Comparison of ENCODE assay signal across 9 mouse cellular contexts in the genomic region with DNA sequence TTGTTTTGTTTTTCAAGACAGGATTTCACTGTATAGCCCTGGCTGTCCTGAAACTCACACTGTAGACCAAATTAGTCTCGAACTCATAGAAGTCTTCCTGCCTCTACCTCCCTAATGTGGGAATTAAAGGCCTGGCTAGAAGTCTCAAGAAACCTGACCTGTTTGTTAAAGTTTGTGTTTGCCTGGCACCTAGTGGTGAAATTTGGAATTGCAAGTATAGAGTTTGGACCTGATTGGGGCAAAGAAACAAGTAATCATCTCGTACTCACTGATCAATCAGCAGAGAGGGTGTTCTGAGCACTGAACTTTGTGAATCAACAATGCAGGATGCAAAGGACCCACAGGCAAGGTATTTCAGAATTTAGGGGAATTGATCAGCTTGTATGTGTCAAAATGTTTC. TPM values are rescaled to one million over a fixed set of nuclear protein-coding genes. Genes with fewer than 3 reads are reported as not detected.
DNase-seq lines count a peak whose midpoint lies in the region; ATAC-seq and TF ChIP-seq lines count a peak whose summit lies in the region.
"Had no signal": no experiment of that assay in that cellular context is flagged by ENCODE, and none has a peak within 500 bp of the region (broad histone marks: within the 10 kb centered on the region; RNA-seq: fewer than 3 reads in every experiment).

No protein-coding gene starts in this region.

- peak; percentile 89 for TF ChIP-seq CTCF in stomach, postnatal 0 days (IDR thresholded peaks at IDR 0.05; ENCODE audit: low read depth)

- 30% methylated on average over 2 of the region's 2 CpGs for WGBS in midbrain, embryonic 14.5 days
- WGBS in midbrain, embryonic 15.5 days: 24% methylated on average over 2 of the region's 2 CpGs
- WGBS in liver, embryonic 13.5 days (ENCODE audit: insufficient replicate concordance): 8% methylated on average over 2 of the region's 2 CpGs
- WGBS in stomach, postnatal 0 days: 32% methylated on average over 2 of the region's 2 CpGs

- no peak overlapping the region for H3K27ac ChIP-seq in midbrain, embryonic 14.5 days (replicated peaks; ENCODE audit: low read depth, low read length)
- H3K27ac ChIP-seq in midbrain, embryonic 15.5 days: no peak overlapping the region
- no peak overlapping the region for H3K27ac ChIP-seq in liver, embryonic 13.5 days
- no peak overlapping the region for H3K27ac ChIP-seq in stomach, postnatal 0 days (replicated peaks)
- H3K27ac ChIP-seq: hindbrain, embryonic 15.5 days had no signal

- H3K4me3 ChIP-seq in midbrain, embryonic 14.5 days (replicated peaks; ENCODE audit: low read depth, low read length): no peak overlapping the region
- no peak overlapping the region for H3K4me3 ChIP-seq in midbrain, embryonic 15.5 days
- no peak overlapping the region for H3K4me3 ChIP-seq in liver, embryonic 13.5 days (replicated peaks)
- H3K4me3 ChIP-seq in stomach, postnatal 0 days (ENCODE audit: low read depth, low read length): no peak overlapping the region
- H3K4me3 ChIP-seq: hindbrain, embryonic 15.5 days had no signal

- DNase-seq in cerebellum, adult 11 months: peak; percentile 27
- DNase-seq in cerebellum, adult 11-12 months: no peak
- DNase-seq in midbrain, embryonic 14.5 days: peak; percentile 81
- DNase-seq in c-Kit-negative CD71-positive TER-119-positive erythroid progenitor cells, embryonic 14.5 days (ENCODE audit: low read depth, low spot score): peak; percentile 53
- peak; percentile 40 to 66 for DNase-seq in heart, postnatal 36 days
- DNase-seq in liver, embryonic 13.5 days: peak; percentile 38
- peak; percentile 26 for DNase-seq in stomach, postnatal 0 days (ENCODE audit: low spot score)

- H3K9me3 ChIP-seq in midbrain, embryonic 14.5 days (ENCODE audit: control insufficient read depth, low read length): no peaks in the 10 kb centered on the region
- no peaks in the 10 kb centered on the region for H3K9me3 ChIP-seq in midbrain, embryonic 15.5 days
- H3K9me3 ChIP-seq in liver, embryonic 13.5 days (replicated peaks): no peaks in the 10 kb centered on the region
- H3K9me3 ChIP-seq in stomach, postnatal 0 days (ENCODE audit: control insufficient read depth, low read length): no peaks in the 10 kb centered on the region
- H3K9me3 ChIP-seq: hindbrain, embryonic 15.5 days had no signal

- H3K4me2 ChIP-seq in midbrain, embryonic 14.5 days (ENCODE audit: low read length): no peak overlapping the region
- H3K4me2 ChIP-seq in midbrain, embryonic 15.5 days: no peak overlapping the region
- no peak overlapping the region for H3K4me2 ChIP-seq in liver, embryonic 13.5 days
- no peak overlapping the region for H3K4me2 ChIP-seq in stomach, postnatal 0 days (replicated peaks; ENCODE audit: low read depth)
- H3K4me2 ChIP-seq: hindbrain, embryonic 15.5 days had no signal

- no peak for ATAC-seq in midbrain, embryonic 14.5 days (ENCODE audit: low FRiP score, low TSS enrichment)
- ATAC-seq in midbrain, embryonic 15.5 days (replicated peaks): no peak
- ATAC-seq in liver, embryonic 13.5 days (ENCODE audit: low read depth): no peak
- no peak for ATAC-seq in stomach, postnatal 0 days (ENCODE audit: low FRiP score, low TSS enrichment)

- H3K36me3 ChIP-seq in midbrain, embryonic 14.5 days (ENCODE audit: control insufficient read depth, insufficient read depth, low read length): no peaks in the 10 kb centered on the region
- H3K36me3 ChIP-seq in midbrain, embryonic 15.5 days (replicated peaks): no peaks in the 10 kb centered on the region
- H3K36me3 ChIP-seq in liver, embryonic 13.5 days: no peaks in the 10 kb centered on the region
- no peaks in the 10 kb centered on the region for H3K36me3 ChIP-seq in stomach, postnatal 0 days (ENCODE audit: control insufficient read depth, insufficient read depth, low read length)
- H3K36me3 ChIP-seq: hindbrain, embryonic 15.5 days had no signal

- no peaks in the 10 kb centered on the region for H3K4me1 ChIP-seq in midbrain, embryonic 14.5 days (ENCODE audit: control insufficient read depth, insufficient read depth, low read length)
- H3K4me1 ChIP-seq in midbrain, embryonic 15.5 days: no peaks in the 10 kb centered on the region
- peaks cover 2% of the 10 kb centered on the region; the same call in 1 of the 2 replicates for H3K4me1 ChIP-seq in liver, embryonic 13.5 days (replicated peaks)
- no peaks in the 10 kb centered on the region for H3K4me1 ChIP-seq in stomach, postnatal 0 days (replicated peaks; ENCODE audit: control insufficient read depth, insufficient read depth)
- H3K4me1 ChIP-seq: hindbrain, embryonic 15.5 days had no signal

- intact Hi-C loops in heart, postnatal 36 days (cut with DNase I): loop anchor here (1.0 to 5.0 kb wide), 4 partner anchors 87 to 592 kb away; partner anchors contain the start of genes 4933414I15Rik and Col23a1

- H3K27me3 ChIP-seq in midbrain, embryonic 14.5 days (ENCODE audit: control insufficient read depth, insufficient read depth, low read length): no peaks in the 10 kb centered on the region
- H3K27me3 ChIP-seq in midbrain, embryonic 15.5 days (replicated peaks): no peaks in the 10 kb centered on the region
- no peaks in the 10 kb centered on the region for H3K27me3 ChIP-seq in liver, embryonic 13.5 days
- H3K27me3 ChIP-seq in stomach, postnatal 0 days (ENCODE audit: control insufficient read depth, insufficient read depth, low read length): no peaks in the 10 kb centered on the region
- H3K27me3 ChIP-seq: hindbrain, embryonic 15.5 days had no signal

- no peak overlapping the region for H3K9ac ChIP-seq in midbrain, embryonic 14.5 days (replicated peaks; ENCODE audit: low read length)
- H3K9ac ChIP-seq in midbrain, embryonic 15.5 days: no peak overlapping the region
- H3K9ac ChIP-seq in liver, embryonic 13.5 days: no peak overlapping the region
- no peak overlapping the region for H3K9ac ChIP-seq in stomach, postnatal 0 days (ENCODE audit: low read length)
- H3K9ac ChIP-seq: hindbrain, embryonic 15.5 days had no signal

- no peak for TF ChIP-seq EP300 in stomach, postnatal 0 days (optimal IDR thresholded peaks at IDR 0.05)

RNA-seq across cellular contexts. Expression of gene Phykpl, which starts 50.2 kb away (rescaled TPM):
- polyA plus RNA-seq in midbrain, embryonic 14.5 days (2014; fragmentation: Nextera tagmentation; extraction: Ambion mirVana): 8.7 and 12.5 TPM in 2 replicates
- polyA plus RNA-seq in midbrain, embryonic 15.5 days (2015; fragmentation: Nextera tagmentation; extraction: Ambion mirVana): 9.7 and 12.0 TPM in 2 replicates
- 10 to 100 TPM in 1 of 2 experiments, 1 to 10 TPM in 1; 9.8 to 10.2 TPM for total RNA-seq in heart, postnatal 36 days (2021)
- 14.4 and 15.0 TPM in 2 replicates for polyA plus RNA-seq in liver, embryonic 13.5 days (2015; fragmentation: Nextera tagmentation; extraction: Ambion mirVana)
- polyA plus RNA-seq in stomach, postnatal 0 days (2015; fragmentation: Nextera tagmentation; extraction: Ambion mirVana): 13.3 and 14.0 TPM in 2 replicates
